Mouse (Mus musculus) Patski (cell line): Measurements from ENCODE around the gene Asb15. TPM values are rescaled to one million over a fixed set of nuclear protein-coding genes. Genes with fewer than 3 reads are reported as not detected.

Source experiments
- ATAC-seq: fragments of 100-300 bp; one replicate; pipeline ENCODE4 v1.8.0; 2021
- CTCF ChIA-PET: fragments of 350-600 bp; sonication (Branson Sonifier 250); formaldehyde crosslinking; loops from one replicate; lab custom pipeline; 2022; ENCODE audit warnings: inconsistent platforms; lab: Charles Lee
- POLR2A ChIA-PET: fragments of 350-600 bp; sonication (Branson Sonifier 250); formaldehyde crosslinking; loops from one replicate; lab custom pipeline; 2022; ENCODE audit warnings: antibody characterized with exemption, inconsistent platforms; lab: Charles Lee
- DNase-seq: peaks from one replicate; pipeline ENCODE4 v3.0.0-alpha.2; 2011; ENCODE audit warnings: low read depth, low spot score
- H3K27me3 ChIP-seq: fragments of 371-371 bp; one replicate; pipeline ENCODE4 v1.5.1; 2021
- CTCF ChIP-seq: fragments of 100-300 bp; IDR thresholded peaks from one replicate; pipeline ENCODE4 v1.5.1; 2021
- in situ Hi-C: fragments of 300-500 bp; cut with MboI; formaldehyde crosslinking; loops from 3 replicates; pipeline ENCODE4 v1.11.1; 2018; ENCODE audit warnings: low pct_unique_long_range_greater_than_20kb, mixed read lengths
- polyA plus RNA-seq: library from polyadenylated mRNA; unstranded; gene quantifications from one replicate; pipeline ENCODE4 v1.2.3, GENCODE M21; 2021

The Asb15 gene
- polyA plus RNA-seq, 1 experiment from 2014 or later = not detected

- no peaks in the 10 kb centered on the region for H3K27me3 ChIP-seq
- ChIA-PET CTCF (interaction anchor here (0.9 kb wide), 1 partner anchor 9 kb away, joined by 4 read pairs; no protein-coding TSS in a partner anchor), POLR2A (no interaction called here)
- in situ Hi-C loops = no loop called here
- TF ChIP-seq CTCF = no peak
- DNase-seq (no peak), ATAC-seq (no peak)
These were observed 58.9 kb downstream of the Asb15 start for GRCm38 (mm10) chr6:24586885-24587284.

- H3K27me3 ChIP-seq = no peaks in the 10 kb centered on the region
- DNase-seq (no peak), ATAC-seq (no peak)
- POLR2A ChIA-PET = no interaction called here
- no peak for TF ChIP-seq CTCF
- in situ Hi-C loops = no loop called here
- CTCF ChIA-PET = no interaction called here
These were observed 62.3 kb downstream of the Asb15 start for GRCm38 (mm10) chr6:24590282-24590681.

- in situ Hi-C loops = no loop called here
These were observed 63.7 kb downstream of the Asb15 start for GRCm38 (mm10) chr6:24591525-24592218.

DNA sequence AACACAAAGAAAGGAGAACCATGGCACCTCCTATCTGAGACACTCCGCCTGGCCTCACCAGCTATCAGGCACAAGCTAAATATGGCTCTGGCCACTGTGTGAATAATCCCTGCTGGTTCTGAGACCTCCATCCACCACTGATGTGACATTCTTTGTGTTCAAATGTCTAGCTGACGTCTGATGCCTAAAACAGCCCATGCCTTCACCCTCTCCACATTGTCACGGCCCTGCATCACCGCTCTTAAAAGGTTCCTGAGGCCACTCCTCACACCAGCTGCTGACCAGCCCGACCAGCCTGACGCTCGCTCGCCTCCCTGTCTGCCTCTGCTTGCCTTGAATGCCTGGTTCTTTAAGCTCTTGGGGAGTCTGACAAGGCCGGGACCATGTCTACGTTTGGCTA, 69.6 kb downstream of the Asb15 start, which contains the start of gene Lmod2:
Gene Lmod2, plus strand, starts transcription at position 263 of the 400 bp plus-strand sequence.
- DNase-seq (no peak), ATAC-seq (no peak)
- CTCF ChIA-PET = no interaction called here
- H3K27me3 ChIP-seq = no peaks in the 10 kb centered on the region
- POLR2A ChIA-PET = no interaction called here
- in situ Hi-C loops = no loop called here
- TF ChIP-seq CTCF = no peak

More at GRCm38 (mm10) chr6:24591525-24592218, 63.7 kb downstream of the Asb15 start:
- ChIA-PET POLR2A (no interaction called here), CTCF (no interaction called here)
- TF ChIP-seq CTCF = no peak
- H3K27me3 ChIP-seq = no peaks in the 10 kb centered on the region
- DNase-seq = no peak
- no peak for ATAC-seq

DNA sequence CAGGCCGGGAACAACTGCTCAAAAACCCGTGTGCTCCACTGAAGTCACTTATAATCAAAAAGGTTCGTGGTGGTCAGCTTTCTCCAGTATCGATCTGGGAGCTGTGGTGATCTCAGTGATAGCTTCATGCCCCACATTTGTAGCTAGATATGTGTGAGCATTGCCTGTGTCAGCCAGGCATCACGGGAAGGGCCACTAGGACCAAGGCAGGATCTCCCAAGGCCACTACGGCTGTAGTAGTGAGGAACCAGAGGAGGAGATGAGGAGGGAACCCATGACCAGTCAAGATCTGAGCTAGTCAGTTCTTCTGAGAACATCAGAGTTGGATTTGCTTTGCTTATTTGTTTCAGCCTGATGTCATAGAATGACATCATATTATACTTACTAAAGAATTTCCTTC, 71.2 kb downstream of the Asb15 start:
- in situ Hi-C loops = no loop called here
- POLR2A ChIA-PET = no interaction called here
- TF ChIP-seq CTCF = no peak
- no peaks in the 10 kb centered on the region for H3K27me3 ChIP-seq
- ATAC-seq = no peak
- CTCF ChIA-PET = no interaction called here
- no peak for DNase-seq

DNA sequence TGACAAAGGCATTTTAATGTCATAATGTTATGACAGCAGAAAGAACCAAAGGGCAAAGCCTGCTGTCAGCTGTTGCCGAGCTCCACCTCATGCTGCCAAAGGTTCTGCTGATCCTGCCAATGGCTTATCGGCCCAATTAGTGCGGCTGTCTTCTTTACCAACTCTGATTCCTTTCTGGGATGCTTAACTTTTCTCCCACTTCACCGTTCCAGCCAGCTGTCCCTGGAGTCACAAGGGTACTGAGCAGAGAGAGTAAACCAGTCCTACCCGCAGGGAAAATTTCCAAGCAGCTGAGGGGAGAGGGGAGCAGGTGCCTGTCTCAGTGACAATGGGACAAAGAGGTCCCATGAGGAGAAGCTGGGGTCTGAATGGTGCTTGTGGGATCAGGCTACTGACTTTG, 71.7 kb downstream of the Asb15 start:
- no peak for DNase-seq
- CTCF ChIA-PET = no interaction called here
- POLR2A ChIA-PET = no interaction called here
- H3K27me3 ChIP-seq = no peaks in the 10 kb centered on the region
- in situ Hi-C loops = no loop called here
- no peak for ATAC-seq
- TF ChIP-seq CTCF = no peak

DNA sequence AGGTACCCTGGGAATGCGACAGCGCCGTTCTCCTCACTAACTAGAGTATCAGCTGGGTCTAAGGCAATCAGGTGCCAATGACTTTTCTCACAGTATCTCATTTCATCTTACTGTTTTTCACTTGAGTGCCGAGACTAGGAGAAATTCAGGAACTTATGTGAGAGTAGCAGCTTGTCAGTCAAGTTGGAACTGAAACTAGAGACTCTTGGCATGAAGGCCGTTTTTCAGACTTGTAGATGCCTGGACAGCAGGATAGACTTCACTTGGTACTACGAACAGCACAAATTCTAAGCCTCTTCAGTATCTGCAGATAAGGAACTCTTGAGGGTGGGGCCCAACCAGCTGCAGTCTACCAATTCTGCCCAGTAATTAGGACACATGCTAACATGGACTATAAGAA, 72.2 kb downstream of the Asb15 start:
- in situ Hi-C loops = no loop called here
- ChIA-PET POLR2A (no interaction called here), CTCF (no interaction called here)
- no peaks in the 10 kb centered on the region for H3K27me3 ChIP-seq
- no peak for DNase-seq
- no peak for TF ChIP-seq CTCF
- ATAC-seq = no peak

DNA sequence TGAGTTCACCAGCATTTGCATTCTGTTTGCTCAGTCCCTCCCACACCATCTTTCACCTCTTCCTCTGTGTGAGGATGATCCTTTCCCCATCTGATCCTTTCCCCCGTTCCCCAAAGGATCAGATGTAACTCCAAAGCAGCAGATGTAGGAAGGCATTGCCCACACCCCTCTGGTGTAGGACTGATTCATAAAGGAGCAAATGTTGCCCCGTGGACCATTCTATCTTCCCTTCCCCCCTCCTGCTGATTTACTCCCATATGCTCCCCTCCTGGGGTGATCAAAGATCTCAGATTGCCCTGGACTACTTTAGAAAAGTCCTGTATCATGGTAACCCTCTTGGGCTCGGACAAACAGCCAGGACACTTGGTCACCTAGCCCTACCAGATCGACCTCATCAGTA, 72.8 kb downstream of the Asb15 start:
- TF ChIP-seq CTCF = no peak
- ChIA-PET CTCF (no interaction called here), POLR2A (no interaction called here)
- ATAC-seq (no peak), DNase-seq (no peak)
- H3K27me3 ChIP-seq = no peaks in the 10 kb centered on the region
- in situ Hi-C loops = no loop called here

GRCm38 (mm10) chr6:24601668-24602067, 73.7 kb downstream of the Asb15 start:
- CTCF ChIA-PET = interaction anchor here (0.6 to 2.0 kb wide), 4 partner anchors 14 to 72 kb away, joined by 3 to 5 read pairs (median 4); no protein-coding TSS in a partner anchor
- in situ Hi-C loops = no loop called here
- ATAC-seq = no peak
- POLR2A ChIA-PET = interaction anchor here (0.6 to 0.7 kb wide), 2 partner anchors 40 to 125 kb away, joined by 3 to 4 read pairs; no protein-coding TSS in a partner anchor
- no peak for DNase-seq
- H3K27me3 ChIP-seq = no peaks in the 10 kb centered on the region
- TF ChIP-seq CTCF = no peak

DNA sequence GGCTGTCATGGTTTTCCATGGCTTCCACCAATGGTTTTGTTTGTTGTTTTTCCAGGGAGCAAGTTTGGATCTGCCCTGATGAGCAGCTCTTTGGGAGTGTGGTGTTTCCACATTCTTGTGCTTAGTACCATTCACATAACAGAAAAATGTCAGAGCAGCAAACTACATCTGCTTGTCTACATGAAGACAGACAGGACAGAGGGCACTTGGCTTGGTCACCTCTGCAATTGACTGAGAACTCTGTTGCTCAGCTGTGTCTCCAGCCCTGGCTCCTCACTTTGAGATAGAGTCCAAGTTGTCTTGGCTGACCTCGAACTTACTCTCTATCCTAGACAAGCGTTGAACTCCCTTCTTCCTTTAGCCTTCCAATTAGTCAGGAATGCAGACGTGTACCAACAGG, 74.4 kb downstream of the Asb15 start:
- in situ Hi-C loops = no loop called here
- peak; percentile 44 for ATAC-seq
- POLR2A ChIA-PET = interaction anchor here (0.6 kb wide), 1 partner anchor 40 kb away, joined by 4 read pairs; no protein-coding TSS in a partner anchor
- no peak for DNase-seq
- CTCF ChIA-PET = interaction anchor here (0.6 to 2.0 kb wide), 4 partner anchors 13 to 72 kb away, joined by 3 to 5 read pairs (median 4); no protein-coding TSS in a partner anchor
- no peak for TF ChIP-seq CTCF
- H3K27me3 ChIP-seq = no peaks in the 10 kb centered on the region

GRCm38 (mm10) chr6:24602993-24603392, 75.0 kb downstream of the Asb15 start:
- no peak for DNase-seq
- no peak for ATAC-seq
- POLR2A ChIA-PET = no interaction called here
- in situ Hi-C loops = no loop called here
- H3K27me3 ChIP-seq = no peaks in the 10 kb centered on the region
- CTCF ChIA-PET = interaction anchor here (1.5 to 2.0 kb wide), 2 partner anchors 21 to 73 kb away, joined by 5 read pairs; no protein-coding TSS in a partner anchor
- no peak for TF ChIP-seq CTCF
